Mouse (Mus musculus): ENCODE measurements around the gene Hdac7.

- TF ChIP-seq CTCF (IDR thresholded peaks at IDR 0.05; ENCODE audit: extremely low read depth, insufficient read length, insufficient replicate concordance, low read depth, low read length), result no peak
- no peak for TF ChIP-seq POLR2A (IDR thresholded peaks at IDR 0.05; ENCODE audit: low read depth, low read length)
Measured at GRCm38 (mm10) chr15:97862881-97863493, 18.7 kb upstream of the Hdac7 start.

Data from small intestine, adult 2 months (tissue).